Mouse (Mus musculus) small intestine, adult 2 months (tissue): ENCODE measurements at regions not wholly inside any gene's neighbourhood (a gene's known extent, or its start where the extent isn't known, plus 50 kb on each side); places are given as distances from the start of the nearest gene placed in this dataset.

ENCODE experiments used
- CTCF ChIP-seq: fragments of 200-500 bp; IDR thresholded peaks from 2 replicates; pipeline ENCODE4 v1.5.1; 2012; ENCODE audit warnings: low read depth, mild to moderate bottlenecking, control low read depth, inconsistent platforms, low read length, moderate library complexity, mixed read lengths; ENCODE audit not compliant: insufficient replicate concordance, insufficient read length; ENCODE audit errors: extremely low read depth
- POLR2A ChIP-seq: fragments of 200-500 bp; IDR thresholded peaks from 2 replicates; pipeline ENCODE4 v1.6.1; 2012; ENCODE audit warnings: low read depth, mild to moderate bottlenecking, control low read depth, inconsistent platforms, low read length, moderate library complexity

GRCm38 (mm10) chr1:57322535-57322934, 54.9 kb upstream of the 1700066M21Rik start:
- TF ChIP-seq CTCF (no peak), POLR2A (no peak)
